Mouse (Mus musculus): ENCODE data around the gene Mcrip2.

DNA sequence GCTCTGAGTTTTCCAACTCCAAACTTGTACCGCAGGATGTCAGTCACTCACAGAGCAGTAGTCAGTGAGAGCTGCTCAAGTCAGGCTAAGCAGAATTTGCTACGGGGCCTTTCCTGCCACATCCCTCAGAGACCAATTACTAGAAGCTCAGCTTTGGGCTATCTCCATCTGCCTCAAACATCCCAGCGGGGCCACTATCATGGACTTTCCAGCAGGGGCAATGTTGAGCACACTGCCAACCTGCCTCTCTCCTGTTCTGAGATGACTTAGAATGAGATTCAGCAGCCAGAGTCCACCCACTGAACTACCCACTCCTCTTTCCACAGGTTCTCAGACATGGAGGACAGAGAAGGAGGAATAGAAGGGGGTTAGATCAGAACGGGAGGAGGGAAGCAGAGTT, 17.1 kb upstream of the Mcrip2 start:
- TF ChIP-seq ZNF384 (IDR thresholded peaks at IDR 0.05; ENCODE audit: low read depth, low read length) (no peak), CHD2 (IDR thresholded peaks at IDR 0.05; ENCODE audit: low read depth, low read length) (no peak), MAFK (IDR thresholded peaks at IDR 0.05; ENCODE audit: insufficient read depth, low read depth, low read length) (no peak)
